Mouse (Mus musculus): ENCODE results near the gene Shank2. TPM values are rescaled to one million over a fixed set of nuclear protein-coding genes. Genes with fewer than 3 reads are reported as not detected.
A peak's percentile ranks its signal among the peaks of the same experiment; 100 is the strongest.

The Shank2 gene
- polyA plus RNA-seq, 1 experiment, result 32.5 TPM

GRCm38 (mm10) chr7:144468741-144469140 is 467.0 kb downstream of the Shank2 start:
- TF ChIP-seq POLR2A (IDR thresholded peaks at IDR 0.05; ENCODE audit: borderline replicate concordance, extremely low read depth, insufficient read depth, insufficient read length, poor library complexity, severe bottlenecking), result no peak
- no peak for TF ChIP-seq CTCF (IDR thresholded peaks at IDR 0.05; ENCODE audit: borderline replicate concordance, extremely low read depth, insufficient read depth, insufficient read length)
- no peak for DNase-seq (ENCODE audit: low read depth)

GRCm38 (mm10) chr7:144469181-144469641 is 467.5 kb downstream of the Shank2 start:
- TF ChIP-seq POLR2A (IDR thresholded peaks at IDR 0.05; ENCODE audit: borderline replicate concordance, extremely low read depth, insufficient read depth, insufficient read length, poor library complexity, severe bottlenecking) (no peak), CTCF (IDR thresholded peaks at IDR 0.05; ENCODE audit: borderline replicate concordance, extremely low read depth, insufficient read depth, insufficient read length) (0 out of 2 replicates have a peak, but pooled peaks have one; percentile 0)
- DNase-seq (ENCODE audit: low read depth), result peak; percentile 18

GRCm38 (mm10) chr7:144469908-144470544 is 468.3 kb downstream of the Shank2 start:
- peak; percentile 3 for DNase-seq (ENCODE audit: low read depth)
- TF ChIP-seq POLR2A (IDR thresholded peaks at IDR 0.05; ENCODE audit: borderline replicate concordance, extremely low read depth, insufficient read depth, insufficient read length, poor library complexity, severe bottlenecking) (no peak), CTCF (IDR thresholded peaks at IDR 0.05; ENCODE audit: borderline replicate concordance, extremely low read depth, insufficient read depth, insufficient read length) (no peak)

GRCm38 (mm10) chr7:144470545-144471059 is 468.9 kb downstream of the Shank2 start, which contains the start of gene Cttn:
Gene Cttn (minus strand): TSS chr7:144471009.
- TF ChIP-seq POLR2A (IDR thresholded peaks at IDR 0.05; ENCODE audit: borderline replicate concordance, extremely low read depth, insufficient read depth, insufficient read length, poor library complexity, severe bottlenecking) (peak; percentile 88), CTCF (IDR thresholded peaks at IDR 0.05; ENCODE audit: borderline replicate concordance, extremely low read depth, insufficient read depth, insufficient read length) (no peak)
- DNase-seq (ENCODE audit: low read depth), result peak; percentile 96

- no peak for DNase-seq (ENCODE audit: low read depth)
- TF ChIP-seq POLR2A (IDR thresholded peaks at IDR 0.05; ENCODE audit: borderline replicate concordance, extremely low read depth, insufficient read depth, insufficient read length, poor library complexity, severe bottlenecking) (no peak), CTCF (IDR thresholded peaks at IDR 0.05; ENCODE audit: borderline replicate concordance, extremely low read depth, insufficient read depth, insufficient read length) (no peak)
Observed at GRCm38 (mm10) chr7:144471103-144471502, 469.4 kb downstream of the Shank2 start.

GRCm38 (mm10) chr7:144473486-144473885 is 471.8 kb downstream of the Shank2 start:
- no peak for DNase-seq (ENCODE audit: low read depth)
- TF ChIP-seq CTCF (IDR thresholded peaks at IDR 0.05; ENCODE audit: borderline replicate concordance, extremely low read depth, insufficient read depth, insufficient read length) (no peak), POLR2A (IDR thresholded peaks at IDR 0.05; ENCODE audit: borderline replicate concordance, extremely low read depth, insufficient read depth, insufficient read length, poor library complexity, severe bottlenecking) (no peak)

Other genes with a start within 250 kb of the Shank2 start
- 52.0 and 59.1 TPM in 2 replicates for gene Osbpl5, start 244.9 kb upstream of the Shank2 start, polyA plus RNA-seq (2012; rRNA removed)
- not detected in 2 replicates for gene Mrgprg, start 234.9 kb upstream of the Shank2 start, polyA plus RNA-seq (2012; rRNA removed)
- gene Mrgpre, start 217.4 kb upstream of the Shank2 start, polyA plus RNA-seq (2012; rRNA removed), result 6.4 and 10.5 TPM in 2 replicates
- gene Nadsyn1, start 179.1 kb upstream of the Shank2 start, polyA plus RNA-seq (2012; rRNA removed), result 11.7 and 17.1 TPM in 2 replicates
- gene Dhcr7, start 178.8 kb upstream of the Shank2 start, polyA plus RNA-seq (2012; rRNA removed), result 106 and 117 TPM in 2 replicates
- gene Gm498, start 135.1 kb upstream of the Shank2 start, polyA plus RNA-seq (2012; rRNA removed), result not detected in 2 replicates

Data from brain, embryonic 14.5 days (tissue).